Mouse (Mus musculus): ENCODE data around the gene Lmntd1.
A peak's percentile ranks its signal among the peaks of the same experiment; 100 is the strongest.

Lmntd1 gene

GRCm38 (mm10) chr6:145604126-145604525, 10.0 kb downstream of the Lmntd1 start:
- DNase-seq, result no peak

- peak; percentile 14 for DNase-seq
Observed at GRCm38 (mm10) chr6:145598794-145599555, 15.1 kb downstream of the Lmntd1 start.

- no peak for DNase-seq
Observed at GRCm38 (mm10) chr6:145595905-145596304, 18.2 kb downstream of the Lmntd1 start.

GRCm38 (mm10) chr6:145593991-145594390, 20.1 kb downstream of the Lmntd1 start:
- no peak for DNase-seq

GRCm38 (mm10) chr6:145592531-145592998, 21.6 kb downstream of the Lmntd1 start:
- DNase-seq, result no peak

GRCm38 (mm10) chr6:145592036-145592435, 22.1 kb downstream of the Lmntd1 start:
- DNase-seq, result no peak

GRCm38 (mm10) chr6:145591578-145591977, 22.5 kb downstream of the Lmntd1 start:
- no peak for DNase-seq

- no peak for DNase-seq
Observed at GRCm38 (mm10) chr6:145590501-145591293, 23.4 kb downstream of the Lmntd1 start.

GRCm38 (mm10) chr6:145585052-145585973, 28.8 kb downstream of the Lmntd1 start:
- no peak for DNase-seq

GRCm38 (mm10) chr6:145581366-145582170, 32.6 kb downstream of the Lmntd1 start:
- DNase-seq, result no peak

- no peak for DNase-seq
Observed at GRCm38 (mm10) chr6:145579761-145580160, 34.4 kb downstream of the Lmntd1 start.

GRCm38 (mm10) chr6:145578457-145579185, 35.5 kb downstream of the Lmntd1 start:
- no peak for DNase-seq

- no peak for DNase-seq
Observed at GRCm38 (mm10) chr6:145576762-145577161, 37.4 kb downstream of the Lmntd1 start.

- no peak for DNase-seq
Observed at GRCm38 (mm10) chr6:145573250-145574013, 40.7 kb downstream of the Lmntd1 start.

GRCm38 (mm10) chr6:145568701-145569100, 45.4 kb downstream of the Lmntd1 start:
- no peak for DNase-seq

GRCm38 (mm10) chr6:145567832-145568231, 46.3 kb downstream of the Lmntd1 start:
- DNase-seq, result no peak

GRCm38 (mm10) chr6:145567296-145567695, 46.8 kb downstream of the Lmntd1 start:
- DNase-seq, result no peak

- DNase-seq, result no peak
Observed at GRCm38 (mm10) chr6:145565663-145566062, 48.5 kb downstream of the Lmntd1 start.

GRCm38 (mm10) chr6:145564671-145565070, 49.4 kb downstream of the Lmntd1 start:
- DNase-seq, result no peak
